Mouse (Mus musculus) erythroblast, embryonic 14.5 days (primary cell): ENCODE results near the gene Wbp1.

Source experiments
- GATA1 ChIP-seq: IDR thresholded peaks from 2 replicates; pipeline ENCODE4 v1.6.1; 2012; ENCODE audit warnings: low read length, inconsistent platforms, mixed read lengths
- TAL1 ChIP-seq: IDR thresholded peaks from 3 replicates; pipeline ENCODE4 v1.6.1; 2012; ENCODE audit warnings: low read length, inconsistent platforms, mixed read lengths

GRCm38 (mm10) chr6:83120930-83121862, at the start of gene Wbp1:
- no peak for TF ChIP-seq TAL1
- TF ChIP-seq GATA1 = no peak
